Mouse (Mus musculus): Measurements from ENCODE around the gene Recql5.
"Not testable (repeated sequence)": the region's sequence is repeated elsewhere in the genome, so short reads cannot be mapped to it uniquely, and the experiment has no call there.

The Recql5 gene

DNA sequence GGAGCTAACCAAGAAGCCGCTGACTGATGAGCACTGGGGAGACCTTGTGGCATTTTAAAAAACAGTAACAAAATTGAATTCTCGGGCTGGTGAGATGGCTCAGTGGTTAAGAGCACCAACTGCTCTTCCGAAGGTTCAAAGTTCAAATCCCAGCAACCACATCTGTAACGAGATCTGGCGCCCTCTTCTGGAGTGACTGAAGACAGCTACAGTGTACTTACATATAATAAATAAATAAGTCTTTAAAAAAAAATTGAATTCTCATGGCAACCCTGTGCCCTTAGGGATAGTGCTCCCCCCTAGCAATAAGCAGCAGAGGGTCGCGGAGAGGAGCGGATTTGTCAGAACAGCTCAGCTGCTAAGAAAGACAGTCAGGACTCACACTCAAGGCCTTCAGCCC lies 69.4 kb downstream of the Recql5 start:
- DNase-seq (ENCODE audit: low read depth, low spot score) = no peak

DNA sequence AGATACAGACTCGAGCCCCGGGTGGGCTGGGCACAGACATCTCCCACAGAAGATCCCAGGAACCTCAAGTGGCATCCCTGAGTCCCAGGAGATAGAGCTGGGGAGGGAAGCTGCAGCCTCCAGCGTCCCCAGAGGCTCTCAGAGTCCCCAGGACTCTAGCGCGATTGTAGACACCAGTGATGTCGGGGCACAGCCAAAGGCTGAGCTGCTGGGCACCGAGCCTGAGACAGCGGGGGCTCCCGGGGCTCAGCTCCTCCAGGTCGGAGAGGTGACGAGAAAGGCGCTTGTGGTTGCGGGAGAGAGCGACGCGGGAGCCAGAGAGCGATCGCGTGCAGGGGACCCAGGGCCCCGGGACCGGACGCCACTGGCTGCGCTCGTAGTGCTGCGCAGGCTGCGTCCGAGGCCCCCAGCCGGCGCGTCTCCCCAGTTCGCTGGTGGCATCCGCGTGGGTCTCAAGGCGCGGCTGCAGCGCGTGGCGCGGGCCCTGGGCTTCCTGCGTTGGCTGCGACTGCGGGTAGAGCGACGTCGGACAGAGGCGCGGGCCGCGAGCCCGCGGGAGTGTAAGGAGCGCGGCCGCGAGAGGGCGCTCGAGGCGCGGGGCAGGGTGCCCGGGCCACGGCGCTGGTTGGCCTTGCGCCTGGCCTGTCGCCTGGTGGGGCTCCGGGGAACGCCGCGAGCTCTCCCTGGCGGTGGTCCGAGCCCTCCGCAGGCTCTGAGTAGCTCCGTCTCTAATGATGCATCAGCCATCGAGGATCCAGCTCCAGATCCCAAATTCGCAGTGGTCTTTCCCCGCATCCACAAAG lies 73.9 kb downstream of the Recql5 start:
- DNase-seq (ENCODE audit: low read depth, low spot score) = peak; percentile 80

DNA sequence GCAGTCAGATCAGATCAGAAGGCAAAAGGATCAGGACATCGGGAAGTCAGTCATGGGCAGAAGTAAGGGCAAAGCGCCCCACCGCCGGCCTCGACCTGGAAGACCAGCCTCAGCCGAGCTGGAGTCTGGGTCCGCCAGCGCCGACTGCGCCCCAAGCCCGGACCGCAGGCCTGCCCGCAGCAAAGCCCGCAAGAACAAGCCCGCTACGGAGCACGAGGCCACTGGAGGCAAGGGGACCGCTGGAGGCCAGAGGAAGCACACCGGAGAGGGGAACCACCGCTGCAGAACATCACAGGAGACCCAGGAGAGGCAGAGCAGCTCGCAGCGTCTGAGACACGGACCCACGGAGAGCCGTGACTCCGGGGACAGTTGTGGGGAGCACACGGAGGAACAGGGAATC lies 74.9 kb downstream of the Recql5 start, which contains the start of gene Myo15b:
Myo15b (plus strand) TSS at position 53 of the 400 bp plus-strand sequence.
- no peak for DNase-seq (ENCODE audit: low read depth, low spot score)

DNA sequence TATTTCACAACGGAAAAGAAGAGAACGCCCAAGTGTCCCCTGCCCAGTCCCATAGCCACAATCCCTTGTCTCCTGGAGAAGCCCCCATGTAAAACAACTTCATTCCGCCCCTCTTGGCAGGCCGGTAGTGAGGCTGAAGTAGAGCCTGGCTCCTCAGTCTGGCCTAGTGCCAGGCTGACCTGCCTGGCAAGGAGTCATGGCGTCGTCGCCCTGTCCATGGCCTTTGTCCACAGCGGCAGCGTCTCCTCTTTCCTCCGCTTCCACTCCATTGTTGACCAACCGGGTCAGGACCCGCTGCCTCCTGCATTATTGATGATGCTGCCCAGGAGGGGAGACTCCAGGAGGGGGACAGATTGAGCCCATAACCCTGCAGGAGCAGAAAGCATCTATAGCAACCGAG lies 75.3 kb downstream of the Recql5 start:
- no peak for DNase-seq (ENCODE audit: low read depth, low spot score)

DNA sequence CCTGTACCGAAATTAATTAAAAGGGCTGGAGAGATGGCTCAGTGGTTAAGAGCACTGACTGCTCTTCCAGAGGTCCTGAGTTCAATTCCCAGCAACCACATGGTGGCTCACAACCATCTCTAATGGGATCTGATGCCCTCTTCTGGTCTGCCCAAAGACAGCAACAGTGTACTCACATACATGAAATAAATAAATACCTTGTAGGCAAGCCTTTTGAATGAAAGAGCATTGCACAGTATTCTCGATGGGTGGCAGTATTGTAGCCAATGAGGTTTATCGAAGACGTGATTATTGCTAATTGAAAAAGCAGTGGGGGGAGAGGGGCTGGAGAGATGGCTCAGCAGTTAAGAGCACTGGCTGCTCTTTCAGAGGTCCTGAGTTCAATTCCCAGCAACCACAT lies 76.1 kb downstream of the Recql5 start:
- DNase-seq (ENCODE audit: low read depth, low spot score) = not testable (repeated sequence)

DNA sequence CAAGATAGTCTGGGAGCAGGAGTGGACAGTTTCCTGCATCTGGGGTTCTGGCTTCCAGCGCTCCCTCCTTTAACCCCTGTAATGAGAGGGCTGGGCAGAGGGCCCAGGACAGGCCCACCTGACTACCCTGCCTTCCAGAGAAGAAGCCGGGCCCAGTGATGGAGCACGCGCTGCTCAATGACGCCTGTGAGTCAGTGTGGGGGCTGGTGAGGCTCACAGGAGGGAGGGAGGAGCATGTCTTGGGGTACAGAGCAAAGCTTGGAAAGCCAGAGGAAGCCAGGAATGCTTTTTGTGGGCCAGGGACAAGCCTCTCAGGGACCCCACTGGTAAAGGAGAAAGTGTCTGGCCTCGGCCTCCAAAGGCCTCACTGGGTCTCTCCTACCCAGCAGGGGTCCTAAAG lies 78.6 kb downstream of the Recql5 start:
- no peak for DNase-seq (ENCODE audit: low read depth, low spot score)

DNA sequence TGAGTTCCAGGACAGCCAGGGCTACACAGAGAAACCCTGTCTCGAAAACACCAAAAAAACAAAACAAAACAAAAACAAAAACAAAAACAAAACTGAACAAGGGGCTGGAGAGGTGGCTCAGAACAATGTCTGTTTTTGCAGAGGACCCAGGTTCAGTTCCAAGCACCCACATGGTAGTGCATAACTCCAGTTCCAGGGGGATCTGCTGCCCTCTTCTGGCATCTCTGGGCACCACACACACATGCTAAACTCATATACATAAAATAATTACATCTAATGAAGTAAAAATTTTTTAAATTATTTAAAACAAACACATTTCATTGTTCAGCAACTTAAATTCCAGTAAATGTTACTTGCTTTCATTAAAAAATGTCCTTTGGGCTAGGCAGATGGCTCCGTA lies 87.5 kb downstream of the Recql5 start:
- no peak for DNase-seq (ENCODE audit: low read depth, low spot score)

DNA sequence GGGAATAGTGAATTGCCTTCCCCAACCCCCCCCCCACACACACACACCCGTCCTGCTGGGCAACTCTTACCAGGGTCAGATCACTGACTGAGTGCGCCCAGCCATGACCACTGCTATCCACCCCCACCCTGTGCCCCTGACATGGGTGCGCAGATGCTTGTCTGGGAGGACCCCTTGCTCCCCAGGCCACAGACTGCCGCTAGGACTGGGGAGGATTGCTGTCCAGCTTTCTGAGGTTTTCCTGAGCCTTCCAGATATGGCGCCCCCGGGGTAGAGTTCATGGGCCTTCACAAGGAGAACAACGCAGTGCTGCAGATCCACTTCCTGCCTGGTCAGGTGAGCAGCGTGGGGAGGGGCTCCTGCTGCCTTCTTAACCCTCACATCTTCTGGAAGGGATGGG lies 89.0 kb downstream of the Recql5 start:
- no peak for DNase-seq (ENCODE audit: low read depth, low spot score)

DNA sequence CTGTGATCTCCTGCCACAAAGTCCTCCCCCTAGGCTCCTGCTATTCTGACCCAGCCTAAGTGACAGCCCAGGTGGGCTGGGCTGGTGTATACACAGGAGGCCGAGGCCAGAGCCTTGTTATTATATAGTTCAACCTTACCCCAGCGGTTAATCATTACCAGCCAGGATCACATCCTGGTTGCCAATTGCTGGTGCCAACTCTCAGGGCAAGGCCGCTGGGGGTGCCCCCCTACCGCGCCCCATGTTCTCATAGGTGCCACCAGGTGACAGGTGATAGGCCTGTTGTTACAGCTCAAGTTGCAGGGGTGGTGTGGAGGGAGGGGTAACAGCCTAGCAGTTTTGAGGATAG lies 89.4 kb downstream of the Recql5 start:
- DNase-seq (ENCODE audit: low read depth, low spot score) = no peak

DNA sequence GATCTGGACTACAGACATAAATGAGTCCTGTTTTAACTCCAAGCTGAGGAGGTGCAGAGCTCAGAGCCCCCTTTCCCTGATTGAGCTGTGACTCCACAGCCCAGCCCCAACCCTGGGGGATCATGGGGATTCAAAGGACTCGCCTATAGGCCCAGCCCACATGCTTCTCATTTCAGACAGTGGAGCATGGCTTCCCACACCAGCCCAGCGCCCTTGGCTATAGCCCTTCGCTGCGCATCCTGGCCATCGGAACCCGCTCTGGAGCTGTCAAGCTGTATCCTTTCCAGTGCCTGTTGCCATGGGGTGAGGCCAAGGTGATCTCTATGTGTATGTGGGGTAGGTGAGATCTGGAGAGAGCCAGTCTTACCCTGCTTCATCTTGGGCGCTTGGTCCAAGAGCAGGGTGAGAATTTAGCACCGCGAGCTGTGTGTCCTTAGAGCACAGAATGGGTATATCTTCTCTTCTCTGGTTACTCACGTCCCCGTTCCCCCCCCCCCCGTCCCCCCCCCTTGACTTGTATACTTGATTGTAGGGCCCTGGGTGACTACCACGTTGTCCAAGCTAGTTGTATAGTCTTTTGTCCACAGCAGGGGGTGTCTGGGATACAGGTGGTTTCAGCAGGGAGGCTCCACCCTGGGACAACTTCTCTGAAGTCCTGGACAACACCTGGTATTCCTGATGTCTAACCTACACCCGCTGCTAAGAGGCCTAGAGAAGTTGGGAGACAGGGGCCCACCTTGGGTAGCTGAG lies 90.0 kb downstream of the Recql5 start:
- no peak for DNase-seq (ENCODE audit: low read depth, low spot score)
